Mouse (Mus musculus) cerebellum, adult 9-11 months (tissue): ENCODE results near the gene Ak2.
A peak's percentile ranks its signal among the peaks of the same experiment; 100 is the strongest.

ENCODE experiments used
- DNase-seq: peaks from one replicate; pipeline ENCODE4 v3.0.0; 2022

Ak2 gene

GRCm38 (mm10) chr4:128976577-128976976 is 15.2 kb upstream of the Ak2 start:
- no peak for DNase-seq

DNA sequence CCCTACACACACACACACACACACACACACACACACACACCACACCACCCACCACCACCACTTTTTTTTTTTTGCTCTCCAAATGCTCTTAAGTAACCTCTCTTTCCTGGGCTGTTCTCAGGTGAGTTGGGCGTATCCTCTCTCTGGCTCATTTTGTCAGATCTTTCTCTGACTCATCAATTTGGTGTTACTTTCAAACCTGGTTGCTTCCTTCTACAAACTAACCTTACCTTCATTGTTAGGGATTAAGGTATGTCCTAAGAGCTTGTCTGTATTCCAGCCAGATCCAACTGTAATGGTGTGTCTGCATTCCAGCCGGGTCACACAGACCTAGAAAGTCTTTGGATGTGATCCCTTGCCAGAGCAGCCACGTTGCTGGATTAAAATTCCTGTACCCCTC is 14.5 kb upstream of the Ak2 start:
- DNase-seq = no peak

- DNase-seq = no peak
Observed at GRCm38 (mm10) chr4:128978634-128979033, 13.1 kb upstream of the Ak2 start.

GRCm38 (mm10) chr4:128980890-128981832 is 10.6 kb upstream of the Ak2 start:
- DNase-seq = no peak

DNA sequence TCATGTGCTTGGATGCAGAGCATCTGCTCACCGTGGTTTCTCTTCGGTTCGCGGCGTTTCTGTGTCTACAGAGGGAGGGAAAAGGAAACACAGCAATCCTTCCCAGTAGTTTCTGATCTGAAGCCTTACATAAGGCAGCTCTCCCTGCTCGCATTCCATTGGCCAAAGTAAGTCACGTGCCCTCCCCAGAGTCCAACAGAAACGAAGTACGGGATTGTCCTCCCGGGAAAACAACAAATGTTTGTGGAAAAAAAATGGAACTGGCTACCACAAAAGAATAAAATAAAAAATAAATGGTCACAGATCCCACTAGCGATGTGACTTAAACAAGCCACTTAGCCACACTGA is 10.0 kb upstream of the Ak2 start:
- no peak for DNase-seq

DNA sequence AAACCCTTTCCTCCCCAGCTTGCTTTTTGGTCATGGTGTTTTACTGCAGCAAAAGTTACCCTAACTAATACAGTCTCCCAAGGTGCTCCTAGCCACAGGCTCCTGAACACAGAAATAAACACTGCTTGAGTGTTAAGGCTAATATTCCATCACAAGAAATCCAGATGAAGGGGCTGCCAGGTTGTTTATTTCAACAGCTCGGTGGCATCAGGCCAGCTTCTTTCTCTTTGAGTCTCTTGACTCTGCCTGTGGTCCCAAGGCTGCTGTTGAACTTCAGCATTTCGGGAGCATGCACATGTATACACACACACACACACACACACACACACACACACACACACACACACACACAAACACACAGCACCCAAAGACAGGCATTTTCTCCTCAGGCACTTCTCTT is 8.6 kb upstream of the Ak2 start:
- no peak for DNase-seq

GRCm38 (mm10) chr4:128983656-128984055 is 8.1 kb upstream of the Ak2 start:
- no peak for DNase-seq

DNA sequence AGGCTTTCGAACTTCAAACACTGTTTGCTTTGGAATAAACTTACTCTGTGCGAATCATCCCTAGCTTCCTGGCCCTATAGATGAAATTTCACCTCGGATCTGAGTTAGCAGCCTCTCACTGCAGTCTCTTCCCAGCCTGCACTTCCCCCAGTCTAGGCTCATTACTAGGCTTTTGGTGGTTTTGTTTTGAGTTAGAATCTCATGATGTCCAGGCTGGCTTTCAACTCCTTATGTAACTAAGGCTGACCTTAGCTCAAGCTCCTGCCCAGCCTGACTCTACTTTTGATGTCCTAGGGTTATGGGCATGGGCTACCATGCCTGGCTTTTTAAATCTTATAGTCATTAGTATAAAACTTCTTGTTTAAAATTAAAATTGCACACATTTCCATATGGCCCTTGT is 7.2 kb upstream of the Ak2 start:
- DNase-seq = no peak

GRCm38 (mm10) chr4:128988911-128989310 is 2.8 kb upstream of the Ak2 start:
- no peak for DNase-seq

DNA sequence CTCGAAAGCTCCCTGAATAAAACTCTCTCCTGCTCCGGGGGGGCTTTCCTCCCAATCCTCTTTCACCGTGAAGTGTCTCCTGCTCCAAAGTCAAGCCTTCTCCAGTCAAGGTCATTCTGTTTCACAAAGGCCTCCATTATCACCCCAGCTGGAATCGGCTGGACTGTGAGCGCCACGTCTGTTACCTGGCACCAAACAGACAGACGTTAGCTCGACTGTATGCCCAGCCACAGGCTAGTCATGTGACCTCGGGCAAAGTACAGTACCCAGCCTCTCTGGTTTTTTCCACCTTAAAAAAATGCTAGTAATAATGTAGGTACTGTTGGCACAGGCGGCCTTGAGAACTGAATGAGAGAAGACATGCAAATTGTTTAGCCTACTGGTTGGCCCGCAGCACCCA is 2.1 kb upstream of the Ak2 start:
- DNase-seq = no peak

DNA sequence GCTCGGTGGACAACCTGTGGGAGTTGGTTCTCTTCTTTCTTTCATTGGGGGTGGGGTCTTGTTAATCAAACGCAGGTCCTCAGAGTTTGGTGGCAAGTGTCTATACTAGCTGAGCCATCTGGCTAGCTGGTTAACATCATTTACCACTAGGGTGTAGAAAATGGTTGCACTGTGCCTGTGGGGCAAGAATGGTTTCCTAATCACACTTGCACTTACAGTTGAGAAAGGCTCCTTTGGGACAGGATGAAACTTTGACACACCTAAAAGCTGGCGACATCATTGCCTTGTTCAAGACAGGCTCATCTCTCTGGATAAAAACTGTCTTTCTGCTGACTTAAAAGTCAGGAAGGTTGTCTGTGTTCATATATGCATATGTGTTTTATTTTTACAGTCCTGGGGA is 418 bp downstream of the Ak2 start:
- no peak for DNase-seq

GRCm38 (mm10) chr4:128993025-128993662 is 1.4 kb downstream of the Ak2 start:
- peak; percentile 95 for DNase-seq

DNA sequence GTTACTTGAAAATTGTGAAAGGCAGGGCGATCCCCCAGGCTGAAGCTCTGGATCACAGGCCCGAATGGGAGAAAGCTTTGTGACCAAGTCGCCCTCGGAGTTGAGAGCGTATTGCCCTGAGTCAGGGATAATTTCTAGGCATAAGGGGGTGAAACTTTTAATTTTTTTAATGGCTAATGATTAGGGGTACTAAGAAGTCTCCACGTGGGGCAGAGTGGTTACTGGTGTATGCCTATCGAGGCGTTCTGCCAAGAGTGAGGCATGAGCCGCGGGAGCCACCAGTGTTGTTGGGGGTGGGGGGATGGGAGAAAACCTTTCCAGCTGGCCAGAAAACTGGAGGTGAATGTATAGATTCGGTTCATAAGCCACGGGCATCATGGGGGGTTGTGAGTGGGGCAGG is 1.9 kb downstream of the Ak2 start:
- DNase-seq = no peak

DNA sequence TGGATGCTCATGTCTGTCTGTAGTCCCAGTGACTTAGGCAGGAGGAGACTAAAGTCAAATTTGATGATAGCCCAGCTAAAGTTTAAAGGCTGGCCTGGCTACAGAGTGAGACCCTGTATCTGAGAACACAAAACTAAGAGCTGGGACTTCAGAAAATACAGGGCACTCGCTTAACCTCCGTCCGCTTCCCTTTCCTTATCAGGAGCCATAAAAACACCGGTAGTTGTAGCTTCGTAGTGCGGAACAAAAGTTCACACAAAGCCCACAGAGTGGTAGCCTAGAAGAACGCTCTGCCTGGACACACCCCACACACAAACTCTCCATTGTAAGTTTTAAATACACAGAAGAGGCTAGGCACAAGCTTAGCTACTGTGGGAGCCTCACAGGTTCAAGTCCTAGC is 3.5 kb downstream of the Ak2 start:
- DNase-seq = no peak

GRCm38 (mm10) chr4:128997258-128997657 is 5.5 kb downstream of the Ak2 start:
- DNase-seq = no peak

GRCm38 (mm10) chr4:128998401-128998800 is 6.6 kb downstream of the Ak2 start:
- no peak for DNase-seq

GRCm38 (mm10) chr4:129000786-129001185 is 9.0 kb downstream of the Ak2 start:
- no peak for DNase-seq

GRCm38 (mm10) chr4:129003720-129004119 is 12.0 kb downstream of the Ak2 start:
- DNase-seq = no peak

GRCm38 (mm10) chr4:129008006-129008519 is 16.3 kb downstream of the Ak2 start:
- no peak for DNase-seq

DNA sequence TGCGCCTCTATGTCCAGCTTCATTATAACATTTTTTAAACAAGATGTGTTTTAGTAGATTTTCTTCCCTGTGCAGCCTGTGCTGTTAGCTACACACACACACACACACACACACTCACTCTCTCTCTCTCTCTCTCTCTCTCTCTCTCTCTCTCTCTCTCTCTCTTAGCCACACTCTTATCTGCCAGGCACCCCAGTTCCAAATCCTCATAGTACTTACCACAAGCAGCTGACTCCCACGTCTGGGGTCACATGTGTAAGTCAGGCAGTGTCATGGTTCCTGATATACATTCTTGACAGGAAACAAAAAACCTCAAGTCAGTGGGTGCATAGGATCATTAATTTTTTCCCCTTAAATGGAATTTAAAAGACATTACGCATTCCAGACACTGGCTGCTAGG is 16.9 kb downstream of the Ak2 start:
- DNase-seq = no peak

GRCm38 (mm10) chr4:129009521-129009920 is 17.8 kb downstream of the Ak2 start:
- DNase-seq = no peak

- peak; percentile 60 for DNase-seq
Observed at GRCm38 (mm10) chr4:129011604-129012121, 19.9 kb downstream of the Ak2 start.

- no peak for DNase-seq
Observed at GRCm38 (mm10) chr4:129013151-129013864, 21.6 kb downstream of the Ak2 start.
